Mouse (Mus musculus) forebrain, embryonic 16.5 days (tissue): ENCODE data around the gene Ivns1abp. TPM values are rescaled to one million over a fixed set of nuclear protein-coding genes. Genes with fewer than 3 reads are reported as not detected.
A peak's percentile ranks its signal among the peaks of the same experiment; 100 is the strongest.

Source experiments
- ATAC-seq: fragments of 200-750 bp; cut with Nextera tagmentation; 2 replicates; pipeline ENCODE4 v1.8.0; 2017; ENCODE audit warnings: mild to moderate bottlenecking, moderate library complexity
- H3K27ac ChIP-seq: fragments of 300-500 bp; sonication (generic); 2 replicates; pipeline ENCODE4 v1.5.1; 2014; ENCODE audit warnings: low read length, control low read depth
- H3K27me3 ChIP-seq: fragments of 300-500 bp; sonication (generic); replicated peaks from 2 replicates; pipeline ENCODE4 v1.6.1; 2014; ENCODE audit warnings: low read length; ENCODE audit not compliant: control insufficient read depth, insufficient read depth
- H3K36me3 ChIP-seq: fragments of 300-500 bp; sonication (generic); 2 replicates; pipeline ENCODE4 v1.6.1; 2014; ENCODE audit not compliant: control insufficient read depth, insufficient read depth
- H3K4me1 ChIP-seq: fragments of 300-500 bp; sonication (generic); replicated peaks from 2 replicates; pipeline ENCODE4 v1.6.1; 2014; ENCODE audit warnings: low read length; ENCODE audit not compliant: control insufficient read depth, insufficient read depth
- H3K4me2 ChIP-seq: fragments of 300-500 bp; sonication (generic); 2 replicates; pipeline ENCODE4 v1.6.1; 2014; ENCODE audit warnings: mild to moderate bottlenecking, low read length, control low read depth
- H3K4me3 ChIP-seq: fragments of 300-500 bp; sonication (generic); replicated peaks from 2 replicates; pipeline ENCODE4 v1.5.1; 2014; ENCODE audit warnings: mild to moderate bottlenecking, low read length, control low read depth
- H3K9ac ChIP-seq: fragments of 300-500 bp; sonication (generic); replicated peaks from 2 replicates; pipeline ENCODE4 v1.6.1; 2014; ENCODE audit warnings: low read depth, low read length, control low read depth
- H3K9me3 ChIP-seq: fragments of 300-500 bp; sonication (generic); 2 replicates; pipeline ENCODE4 v1.6.1; 2016; ENCODE audit warnings: low read length; ENCODE audit not compliant: control insufficient read depth
- WGBS: fragments of 180-500 bp; shearing (Covaris S2); extraction: QIAGEN DNeasy Blood & Tissue Kit; methylation state at CpG from one replicate; pipeline ENCODE4 v1.1.7; 2014; 5-methylcytosine and 5-hydroxymethylcytosine counted together
- polyA plus RNA-seq: library from polyadenylated mRNA; unstranded; fragments of >200 nt; fragmentation: Nextera tagmentation; extraction: Ambion mirVana; gene quantifications from 2 replicates; pipeline ENCODE4 v1.2.1, GENCODE M21; 2015

The Ivns1abp gene
- polyA plus RNA-seq, 1 experiment from 2014 or later, result 388 TPM

DNA sequence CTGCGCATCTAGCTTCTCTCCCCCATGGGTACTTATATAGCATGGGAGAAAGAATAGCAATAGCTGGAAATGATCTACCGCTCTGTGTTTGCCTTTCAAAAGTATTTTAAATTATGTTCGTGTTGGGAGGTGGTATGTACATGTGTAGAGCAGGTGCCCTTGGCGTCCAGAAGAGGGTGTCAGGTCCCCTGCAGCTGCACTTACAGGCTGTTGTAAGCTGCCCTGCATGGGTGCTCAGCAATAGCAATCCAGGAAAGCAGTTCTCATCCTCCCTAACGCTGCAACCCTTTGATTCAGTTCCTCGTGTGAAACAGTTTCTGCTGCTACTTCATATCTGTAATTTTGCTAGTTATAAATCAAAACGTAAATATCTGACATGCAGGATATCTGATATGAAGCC is 14.7 kb upstream of the Ivns1abp start:
- WGBS, result 84% methylated on average over 7 of the region's 7 CpGs
- H3K36me3 ChIP-seq, result no peaks in the 10 kb centered on the region
- H3K9me3 ChIP-seq, result no peaks in the 10 kb centered on the region
- no peak overlapping the region for H3K4me3 ChIP-seq
- H3K27me3 ChIP-seq, result no peaks in the 10 kb centered on the region
- H3K4me1 ChIP-seq, result no peaks in the 10 kb centered on the region
- no peak overlapping the region for H3K9ac ChIP-seq
- H3K4me2 ChIP-seq, result no peak overlapping the region
- no peak for ATAC-seq
- H3K27ac ChIP-seq, result no peak overlapping the region

DNA sequence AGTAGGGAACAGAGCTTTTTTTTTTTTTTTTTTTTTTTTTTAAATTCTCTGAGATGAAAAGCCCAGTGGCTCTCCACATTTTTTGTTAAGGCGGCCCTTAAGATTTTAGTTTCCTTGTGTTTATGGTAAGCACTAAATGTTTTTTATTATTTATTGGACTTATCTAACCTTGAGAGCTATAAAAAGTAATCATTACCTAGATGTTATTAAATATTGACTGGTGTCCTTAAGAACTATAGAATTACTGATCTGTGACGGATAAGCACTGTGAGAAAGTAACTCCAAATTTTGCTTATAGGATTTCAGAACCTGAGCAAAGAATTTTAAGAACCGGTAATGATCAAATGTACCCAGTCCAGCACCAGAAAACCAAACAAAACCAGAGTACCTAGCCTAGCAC is 11.5 kb upstream of the Ivns1abp start:
- no peaks in the 10 kb centered on the region for H3K9me3 ChIP-seq
- no peak for ATAC-seq
- no peak overlapping the region for H3K4me3 ChIP-seq
- WGBS, result 96% methylated on average over 3 of the region's 3 CpGs
- H3K27me3 ChIP-seq, result no peaks in the 10 kb centered on the region
- H3K4me2 ChIP-seq, result no peak overlapping the region
- no peak overlapping the region for H3K27ac ChIP-seq
- no peak overlapping the region for H3K9ac ChIP-seq
- no peaks in the 10 kb centered on the region for H3K4me1 ChIP-seq
- H3K36me3 ChIP-seq, result no peaks in the 10 kb centered on the region

DNA sequence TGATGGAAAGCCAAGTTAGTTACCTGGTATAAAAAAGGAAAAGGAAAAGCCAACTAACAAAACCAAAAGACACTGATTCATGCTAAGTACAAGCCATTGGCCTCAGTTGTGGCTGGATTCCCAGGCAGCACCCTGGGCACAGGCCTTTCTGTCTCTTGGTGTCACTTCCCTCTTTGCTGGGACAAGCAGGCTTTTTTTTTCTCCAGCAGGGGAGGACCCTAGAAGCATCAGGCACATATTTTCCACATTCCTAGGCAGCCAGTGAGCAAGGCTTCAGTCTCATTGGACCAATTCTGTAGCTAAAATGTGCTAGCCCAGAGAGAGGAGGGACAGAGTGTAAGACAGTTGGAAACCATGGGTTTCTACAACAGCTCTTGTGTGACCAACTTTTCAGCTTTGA is 6.0 kb upstream of the Ivns1abp start:
- H3K36me3 ChIP-seq, result no peaks in the 10 kb centered on the region
- no peak for ATAC-seq
- peaks cover 6% of the 10 kb centered on the region for H3K4me1 ChIP-seq
- no peaks in the 10 kb centered on the region for H3K27me3 ChIP-seq
- H3K9ac ChIP-seq, result no peak overlapping the region
- no peak overlapping the region for H3K4me3 ChIP-seq
- no peak overlapping the region for H3K27ac ChIP-seq
- no peak overlapping the region for H3K4me2 ChIP-seq
- no peaks in the 10 kb centered on the region for H3K9me3 ChIP-seq

DNA sequence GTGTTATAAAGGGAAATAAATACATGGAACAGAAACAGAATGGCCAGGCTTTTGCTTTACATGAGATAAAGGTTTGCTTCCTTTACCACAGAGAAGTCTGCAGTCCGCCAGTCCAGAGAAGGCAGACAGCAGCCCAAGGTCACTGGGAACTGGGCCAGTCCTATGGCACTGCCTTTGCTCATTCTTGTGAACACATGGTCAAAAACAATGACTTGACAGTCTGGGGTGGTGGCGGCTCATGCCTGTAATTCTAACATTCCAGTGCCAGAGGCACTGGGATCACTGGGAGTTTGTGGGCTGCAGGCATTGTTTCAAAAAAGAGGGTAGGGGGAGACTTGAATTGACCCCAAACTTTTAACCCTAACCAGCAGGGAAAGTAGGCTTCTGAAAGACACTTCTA is 5.3 kb upstream of the Ivns1abp start:
- Histone ChIP-seq H3K36me3 (no peaks in the 10 kb centered on the region), H3K4me3 (no peak overlapping the region), H3K4me1 (peaks cover 11% of the 10 kb centered on the region), H3K27me3 (no peaks in the 10 kb centered on the region), H3K4me2 (no peak overlapping the region), H3K9ac (no peak overlapping the region), H3K9me3 (no peaks in the 10 kb centered on the region), H3K27ac (no peak overlapping the region)
- no peak for ATAC-seq
- 31% methylated on average over 2 of the region's 2 CpGs for WGBS

DNA sequence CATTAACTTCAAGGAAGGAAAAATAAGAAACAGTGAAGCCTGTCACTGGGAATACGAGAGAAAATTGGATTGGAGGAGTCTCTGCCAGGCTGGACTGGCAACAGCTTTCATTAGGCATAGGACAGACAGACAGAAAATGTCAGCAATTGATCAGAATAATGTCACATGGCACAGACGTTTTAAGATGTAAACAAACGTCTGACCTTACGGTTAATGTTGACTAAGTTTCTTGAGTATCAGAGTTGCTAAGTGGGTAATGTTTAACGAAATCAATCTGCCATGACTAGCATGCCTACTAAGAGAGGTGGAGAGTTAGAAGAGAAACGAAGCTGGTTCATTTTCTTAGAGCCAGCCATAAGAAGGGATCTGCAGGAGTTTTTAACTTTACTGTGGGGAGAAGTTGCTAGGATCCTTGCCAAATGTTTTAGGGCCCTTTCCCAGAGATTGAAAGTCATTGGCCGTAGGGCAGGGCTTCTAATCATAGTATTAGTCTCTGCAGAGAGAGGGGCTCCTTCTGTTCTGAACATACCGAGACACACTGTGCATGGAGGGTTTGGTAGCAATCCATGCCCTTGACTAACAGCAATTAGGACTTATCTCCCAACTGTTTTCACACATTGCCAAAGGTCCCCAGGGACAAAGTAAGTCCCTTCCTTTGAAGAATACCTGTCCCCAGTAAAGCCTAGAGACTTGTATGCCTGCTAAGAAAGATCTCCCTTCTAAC is 2.8 kb upstream of the Ivns1abp start:
- no peaks in the 10 kb centered on the region for H3K36me3 ChIP-seq
- H3K27me3 ChIP-seq, result no peaks in the 10 kb centered on the region
- H3K9me3 ChIP-seq, result no peaks in the 10 kb centered on the region
- WGBS, result 72% methylated on average over 8 of the region's 8 CpGs
- no peak overlapping the region for H3K9ac ChIP-seq
- no peak overlapping the region for H3K27ac ChIP-seq
- no peak for ATAC-seq
- H3K4me3 ChIP-seq, result no peak overlapping the region
- peaks cover 17% of the 10 kb centered on the region for H3K4me1 ChIP-seq
- no peak overlapping the region for H3K4me2 ChIP-seq

DNA sequence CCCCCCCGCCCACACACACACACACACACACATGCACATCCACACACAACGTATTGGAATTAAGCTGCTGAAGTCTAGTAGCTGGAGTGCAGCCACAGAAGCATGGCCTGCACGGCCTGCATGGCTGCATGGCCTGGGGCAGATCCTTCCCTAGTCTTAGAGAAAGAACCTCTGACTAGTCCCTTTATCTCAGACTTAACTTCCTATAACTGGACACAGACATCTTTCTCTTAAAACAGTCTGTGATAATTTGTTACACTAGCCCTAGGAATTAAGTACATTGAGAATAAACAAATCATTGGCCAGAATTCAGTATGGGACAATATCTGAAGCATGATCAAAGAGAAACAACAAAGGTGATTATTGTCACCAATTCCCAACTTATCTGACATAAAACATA is 2.0 kb upstream of the Ivns1abp start:
- Histone ChIP-seq H3K4me3 (no peak overlapping the region), H3K9ac (no peak overlapping the region), H3K4me2 (no peak overlapping the region), H3K4me1 (peaks cover 24% of the 10 kb centered on the region), H3K27ac (no peak overlapping the region), H3K27me3 (no peaks in the 10 kb centered on the region), H3K36me3 (no peaks in the 10 kb centered on the region), H3K9me3 (no peaks in the 10 kb centered on the region)
- 71% methylated on average over 3 of the region's 3 CpGs for WGBS
- no peak for ATAC-seq

DNA sequence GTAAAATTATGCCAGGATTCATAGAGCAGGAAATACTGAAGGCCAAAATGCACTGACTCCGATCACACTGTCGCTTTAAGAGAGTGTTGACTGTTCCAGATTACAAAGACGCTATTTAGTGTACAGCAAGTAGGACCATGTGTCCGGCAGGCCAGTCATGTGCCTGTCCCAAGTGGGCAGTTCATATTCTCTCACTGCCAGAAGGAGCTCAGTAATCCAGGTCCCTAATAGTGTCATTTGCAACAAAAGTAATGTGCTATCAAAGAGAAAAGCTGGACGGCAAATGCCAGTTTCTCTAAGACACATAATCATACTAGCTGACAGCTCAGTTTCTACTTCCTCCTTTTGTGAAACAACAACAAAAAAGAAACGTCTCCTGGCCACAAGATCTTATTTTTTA is 1.3 kb upstream of the Ivns1abp start:
- peaks cover 24% of the 10 kb centered on the region for H3K4me1 ChIP-seq
- H3K9ac ChIP-seq, result no peak overlapping the region
- H3K36me3 ChIP-seq, result no peaks in the 10 kb centered on the region
- no peak overlapping the region for H3K27ac ChIP-seq
- H3K4me3 ChIP-seq, result no peak overlapping the region
- H3K4me2 ChIP-seq, result peak overlapping the region; percentile 77; the same call in 1 of the 2 replicates
- H3K27me3 ChIP-seq, result no peaks in the 10 kb centered on the region
- no peak for ATAC-seq
- H3K9me3 ChIP-seq, result no peaks in the 10 kb centered on the region
- 24% methylated on average over 6 of the region's 6 CpGs for WGBS

DNA sequence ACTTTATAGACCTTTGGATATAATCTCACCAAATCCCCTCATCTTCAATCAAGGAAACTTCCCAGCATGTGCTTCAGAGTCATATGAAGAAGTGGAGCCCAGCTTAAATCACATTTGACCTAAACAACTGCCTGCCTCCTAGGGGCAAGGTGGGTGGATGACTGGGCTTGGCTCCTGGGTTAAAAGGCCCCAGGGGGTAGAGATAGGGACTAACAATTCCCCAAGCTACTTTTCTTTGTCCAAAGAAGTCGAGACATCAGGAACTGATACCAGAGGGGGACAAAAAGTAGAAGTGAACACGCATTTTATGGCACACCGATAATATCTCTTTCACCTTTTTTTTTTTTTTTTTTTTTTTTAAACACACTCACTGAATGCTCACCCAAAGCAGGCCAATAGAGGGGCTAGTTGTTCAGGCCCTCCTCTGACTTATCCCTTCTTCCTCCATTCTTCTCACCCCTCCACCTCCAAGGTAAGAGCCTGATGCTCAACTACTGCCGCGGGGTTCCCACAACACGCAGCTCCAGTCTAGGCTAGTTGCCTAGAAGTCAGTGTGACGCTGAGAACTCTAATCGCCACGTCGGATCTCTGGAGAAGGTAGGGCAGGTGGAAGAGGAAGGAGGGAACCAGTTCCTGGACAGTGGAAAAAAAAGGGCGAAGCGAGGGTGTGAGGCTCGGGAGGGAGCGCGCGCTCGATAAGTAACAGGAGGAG is 550 bp upstream of the Ivns1abp start:
- peak overlapping the region; percentile 51 for H3K9ac ChIP-seq
- H3K4me3 ChIP-seq, result peak overlapping the region; percentile 70
- H3K4me1 ChIP-seq, result peaks cover 30% of the 10 kb centered on the region
- peak overlapping the region; percentile 17 for H3K27ac ChIP-seq
- no peaks in the 10 kb centered on the region for H3K9me3 ChIP-seq
- no peaks in the 10 kb centered on the region for H3K27me3 ChIP-seq
- peak overlapping the region; percentile 77 for H3K4me2 ChIP-seq
- no peaks in the 10 kb centered on the region for H3K36me3 ChIP-seq
- ATAC-seq, result no peak
- WGBS, result 2% methylated on average over 17 of the region's 17 CpGs

DNA sequence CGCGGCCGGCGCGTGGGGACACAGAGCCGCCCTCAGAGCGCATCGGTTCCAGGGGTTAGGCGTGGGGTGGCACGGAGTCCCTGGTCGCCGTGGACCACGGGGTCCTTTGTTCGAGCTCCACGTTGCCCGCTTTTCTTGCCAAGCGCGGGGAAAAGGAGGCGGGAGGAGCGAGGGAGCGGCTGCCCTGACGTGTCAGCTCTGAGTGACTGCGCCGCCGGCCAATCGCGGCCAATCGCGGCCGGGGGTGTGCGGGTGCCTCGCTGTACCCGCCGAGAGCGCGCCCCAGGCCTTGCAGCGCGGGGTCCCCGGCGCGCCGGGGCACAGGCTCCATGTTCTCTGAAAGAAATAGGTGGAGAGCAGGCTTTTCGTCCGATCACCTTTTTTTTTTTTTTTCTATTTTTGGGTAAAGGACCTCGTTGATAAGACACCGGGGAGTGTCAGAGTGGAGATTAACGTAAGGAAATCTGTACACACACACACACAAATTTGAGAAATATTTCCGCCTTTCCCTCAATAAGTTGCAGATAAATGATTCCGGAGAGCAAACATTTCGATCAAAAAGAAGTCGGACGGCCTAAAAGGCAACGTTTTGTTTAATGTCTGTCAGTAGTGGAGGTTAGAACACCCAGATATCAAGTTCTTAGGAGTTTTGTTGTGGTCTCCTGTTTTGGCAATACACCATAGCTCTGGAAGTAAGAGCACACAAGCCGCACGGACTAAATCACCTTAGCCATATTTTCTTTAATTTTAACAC is 1.0 kb downstream of the Ivns1abp start:
- Histone ChIP-seq H3K4me3 (peak overlapping the region; percentile 70), H3K4me2 (peak overlapping the region; percentile 62), H3K9ac (peak overlapping the region; percentile 87), H3K27me3 (no peaks in the 10 kb centered on the region), H3K36me3 (peaks cover 1% of the 10 kb centered on the region; the same call in 1 of the 2 replicates), H3K4me1 (peaks cover 36% of the 10 kb centered on the region), H3K9me3 (no peaks in the 10 kb centered on the region), H3K27ac (peak overlapping the region; percentile 90)
- ATAC-seq, result peak; percentile 86
- under 1% methylated on average over 55 of the region's 55 CpGs for WGBS
